Mouse (Mus musculus) embryonic facial prominence, embryonic 10.5 days (tissue): ENCODE measurements around the gene Slc44a5. TPM values are rescaled to one million over a fixed set of nuclear protein-coding genes. Genes with fewer than 3 reads are reported as not detected.

Experiments
- DNase-seq: peaks from one replicate; pipeline ENCODE4 v3.0.0-alpha.2; 2017; ENCODE audit warnings: low spot score
- H3K27ac ChIP-seq: fragments of 300-500 bp; sonication (generic); replicated peaks from 2 replicates; pipeline ENCODE4 v1.5.1; 2016; ENCODE audit warnings: mild to moderate bottlenecking
- H3K27me3 ChIP-seq: fragments of 300-500 bp; sonication (generic); replicated peaks from 2 replicates; pipeline ENCODE4 v1.6.1; 2016; ENCODE audit warnings: low read depth, mild to moderate bottlenecking; ENCODE audit not compliant: poor library complexity, severe bottlenecking
- H3K36me3 ChIP-seq: fragments of 300-500 bp; sonication (generic); replicated peaks from 2 replicates; pipeline ENCODE4 v1.6.1; 2016; ENCODE audit warnings: mild to moderate bottlenecking, moderate library complexity
- H3K4me1 ChIP-seq: fragments of 300-500 bp; sonication (generic); 2 replicates; pipeline ENCODE4 v1.6.1; 2016
- H3K4me3 ChIP-seq: fragments of 300-500 bp; sonication (generic); 2 replicates; pipeline ENCODE4 v1.5.1; 2016; ENCODE audit warnings: mild to moderate bottlenecking, moderate library complexity
- H3K9me3 ChIP-seq: fragments of 300-500 bp; sonication (generic); 2 replicates; pipeline ENCODE4 v1.6.1; 2016; ENCODE audit warnings: mild to moderate bottlenecking
- whole genome bisulfite sequencing: fragments of 180-500 bp; shearing (Covaris S2); methylation state at CpG from one replicate; pipeline ENCODE4 v1.1.7; 2016; 5-methylcytosine and 5-hydroxymethylcytosine counted together
- polyA plus RNA-seq: library from polyadenylated mRNA; unstranded; fragments of >200 nt; fragmentation: Nextera tagmentation; extraction: Ambion mirVana; gene quantifications from 2 replicates; pipeline ENCODE4 v1.2.1, GENCODE M21; 2016

Gene Slc44a5
- polyA plus RNA-seq, result 0.56 and 0.98 TPM in 2 replicates

- Histone ChIP-seq H3K27me3 (peaks cover 65% of the 10 kb centered on the region), H3K27ac (peak within 1 kb of the TSS; percentile 72), H3K4me3 (peak within 1 kb of the TSS; percentile 69), H3K9me3 (no peaks in the 10 kb centered on the region), H3K36me3 (no peaks in the 10 kb centered on the region), H3K4me1 (peaks cover 29% of the 10 kb centered on the region)
- peak; percentile 62 for DNase-seq
- WGBS, result under 1% methylated on average over 66 of the region's 66 CpGs
Measured at GRCm38 (mm10) chr3:153973171-153973948, at the start of gene Slc44a5. Gene Slc44a5 (plus strand): TSS chr3:153973436.

GRCm38 (mm10) chr3:153926333-153926732, 46.9 kb upstream of the Slc44a5 start:
- DNase-seq, result no peak
- Histone ChIP-seq H3K4me1 (no peaks in the 10 kb centered on the region), H3K4me3 (no peak overlapping the region), H3K9me3 (no peaks in the 10 kb centered on the region), H3K27ac (no peak overlapping the region), H3K27me3 (no peaks in the 10 kb centered on the region), H3K36me3 (peaks cover 77% of the 10 kb centered on the region)
- 89% methylated on average over 7 of the region's 7 CpGs for WGBS

GRCm38 (mm10) chr3:153929526-153929925, 43.7 kb upstream of the Slc44a5 start:
- Histone ChIP-seq H3K27me3 (no peaks in the 10 kb centered on the region), H3K36me3 (peaks cover 82% of the 10 kb centered on the region)
- 93% methylated on average over 11 of the region's 11 CpGs for WGBS

GRCm38 (mm10) chr3:153932461-153932860, 40.8 kb upstream of the Slc44a5 start:
- Histone ChIP-seq H3K4me1 (no peaks in the 10 kb centered on the region), H3K36me3 (peaks cover 87% of the 10 kb centered on the region), H3K4me3 (no peak overlapping the region), H3K27ac (no peak overlapping the region), H3K27me3 (no peaks in the 10 kb centered on the region), H3K9me3 (no peaks in the 10 kb centered on the region)
- WGBS, result 90% methylated on average over 5 of the region's 5 CpGs
- DNase-seq, result no peak

More at GRCm38 (mm10) chr3:153929526-153929925, 43.7 kb upstream of the Slc44a5 start:
- H3K4me1 ChIP-seq, result no peaks in the 10 kb centered on the region
- H3K4me3 ChIP-seq, result no peak overlapping the region
- no peak overlapping the region for H3K27ac ChIP-seq
- no peaks in the 10 kb centered on the region for H3K9me3 ChIP-seq
- DNase-seq, result no peak

GRCm38 (mm10) chr3:153935878-153936277, 37.4 kb upstream of the Slc44a5 start:
- no peak overlapping the region for H3K4me3 ChIP-seq
- no peaks in the 10 kb centered on the region for H3K4me1 ChIP-seq
- no peak overlapping the region for H3K27ac ChIP-seq
- peaks cover 89% of the 10 kb centered on the region for H3K36me3 ChIP-seq
- H3K27me3 ChIP-seq, result no peaks in the 10 kb centered on the region
- DNase-seq, result no peak
- WGBS, result 91% methylated on average over 9 of the region's 9 CpGs
- H3K9me3 ChIP-seq, result no peaks in the 10 kb centered on the region

- Histone ChIP-seq H3K9me3 (no peaks in the 10 kb centered on the region), H3K36me3 (peaks cover 85% of the 10 kb centered on the region), H3K27ac (no peak overlapping the region), H3K27me3 (no peaks in the 10 kb centered on the region), H3K4me3 (no peak overlapping the region), H3K4me1 (no peaks in the 10 kb centered on the region; the same call in 1 of the 2 replicates)
- no peak for DNase-seq
- WGBS, result 93% methylated on average over 17 of the region's 17 CpGs
Measured at GRCm38 (mm10) chr3:153937116-153937810, 36.0 kb upstream of the Slc44a5 start.

- Histone ChIP-seq H3K9me3 (no peaks in the 10 kb centered on the region), H3K36me3 (peaks cover 60% of the 10 kb centered on the region), H3K4me3 (no peak overlapping the region), H3K27me3 (no peaks in the 10 kb centered on the region), H3K27ac (no peak overlapping the region), H3K4me1 (peaks cover 23% of the 10 kb centered on the region)
- WGBS, result 90% methylated on average over 8 of the region's 8 CpGs
- DNase-seq, result no peak
Measured at GRCm38 (mm10) chr3:153940021-153940420, 33.2 kb upstream of the Slc44a5 start.

GRCm38 (mm10) chr3:153940486-153940885, 32.8 kb upstream of the Slc44a5 start:
- no peak overlapping the region for H3K27ac ChIP-seq
- DNase-seq, result no peak
- WGBS, result 91% methylated on average over 9 of the region's 9 CpGs
- no peak overlapping the region for H3K4me3 ChIP-seq
- peaks cover 26% of the 10 kb centered on the region for H3K4me1 ChIP-seq
- H3K27me3 ChIP-seq, result no peaks in the 10 kb centered on the region
- H3K9me3 ChIP-seq, result no peaks in the 10 kb centered on the region
- peaks cover 56% of the 10 kb centered on the region for H3K36me3 ChIP-seq

GRCm38 (mm10) chr3:153941613-153942012, 31.6 kb upstream of the Slc44a5 start:
- Histone ChIP-seq H3K4me3 (no peak overlapping the region), H3K27ac (no peak overlapping the region), H3K4me1 (peaks cover 26% of the 10 kb centered on the region), H3K9me3 (no peaks in the 10 kb centered on the region), H3K27me3 (no peaks in the 10 kb centered on the region), H3K36me3 (peaks cover 47% of the 10 kb centered on the region)
- DNase-seq, result no peak
- 95% methylated on average over 13 of the region's 13 CpGs for WGBS

GRCm38 (mm10) chr3:153943003-153943640, 30.1 kb upstream of the Slc44a5 start:
- WGBS, result 64% methylated on average over 12 of the region's 12 CpGs

GRCm38 (mm10) chr3:153943901-153944334, 29.3 kb upstream of the Slc44a5 start:
- DNase-seq, result no peak
- Histone ChIP-seq H3K27me3 (no peaks in the 10 kb centered on the region), H3K4me3 (peak overlapping the region; percentile 85), H3K9me3 (no peaks in the 10 kb centered on the region), H3K27ac (peak overlapping the region; percentile 90), H3K4me1 (peaks cover 26% of the 10 kb centered on the region), H3K36me3 (peaks cover 24% of the 10 kb centered on the region)
- WGBS, result 1% methylated on average over 19 of the region's 19 CpGs

More at GRCm38 (mm10) chr3:153943003-153943640, 30.1 kb upstream of the Slc44a5 start:
- no peak overlapping the region for H3K27ac ChIP-seq
- peaks cover 26% of the 10 kb centered on the region for H3K4me1 ChIP-seq
- no peaks in the 10 kb centered on the region for H3K27me3 ChIP-seq
- DNase-seq, result no peak
- H3K4me3 ChIP-seq, result peak overlapping the region; percentile 85
- peaks cover 32% of the 10 kb centered on the region for H3K36me3 ChIP-seq
- no peaks in the 10 kb centered on the region for H3K9me3 ChIP-seq

GRCm38 (mm10) chr3:153944335-153944990, 28.8 kb upstream of the Slc44a5 start, which contains the start of gene Acadm:
Gene Acadm (minus strand): TSS chr3:153944632.
- H3K4me3 ChIP-seq, result peak within 1 kb of the TSS; percentile 85
- H3K27ac ChIP-seq, result peak within 1 kb of the TSS; percentile 90
- under 1% methylated on average over 41 of the region's 41 CpGs for WGBS
- peaks cover 21% of the 10 kb centered on the region for H3K36me3 ChIP-seq
- peaks cover 26% of the 10 kb centered on the region for H3K4me1 ChIP-seq
- no peaks in the 10 kb centered on the region for H3K27me3 ChIP-seq
- DNase-seq, result peak; percentile 99
- no peaks in the 10 kb centered on the region for H3K9me3 ChIP-seq
